Mouse (Mus musculus) thymus, postnatal 0 days (tissue): ENCODE results near the gene Tmem168. TPM values are rescaled to one million over a fixed set of nuclear protein-coding genes. Genes with fewer than 3 reads are reported as not detected.

Experiments
- DNase-seq: peaks from one replicate; pipeline ENCODE4 v3.0.0-alpha.2; 2015; ENCODE audit warnings: low spot score
- polyA plus RNA-seq: library from polyadenylated mRNA; unstranded; fragments of >200 nt; fragmentation: Nextera tagmentation; extraction: Ambion mirVana; gene quantifications from 2 replicates; pipeline ENCODE4 v1.2.1, GENCODE M21; 2015

Tmem168 gene
- polyA plus RNA-seq, 1 experiment from 2014 or later, result 31.8 TPM

DNA sequence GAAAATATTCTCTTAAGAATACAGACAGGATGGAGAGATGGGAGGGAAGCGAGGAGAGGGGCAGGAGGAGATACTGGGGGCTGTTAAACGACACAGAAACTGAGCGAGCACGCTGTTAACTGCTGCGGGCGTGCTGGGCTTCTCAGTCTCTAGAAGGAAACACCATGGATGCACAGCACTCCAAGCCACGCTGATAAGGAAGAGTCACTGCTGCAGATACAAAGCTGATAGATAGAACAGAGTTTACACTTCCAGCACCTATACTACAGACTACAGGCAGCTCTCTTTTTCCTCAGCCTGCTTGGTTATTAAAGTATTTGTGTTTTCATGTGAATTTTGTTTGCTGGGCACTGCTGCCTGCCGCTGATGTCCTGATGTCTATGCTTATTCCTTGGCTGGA lies 21.7 kb downstream of the Tmem168 start:
- DNase-seq, result no peak

DNA sequence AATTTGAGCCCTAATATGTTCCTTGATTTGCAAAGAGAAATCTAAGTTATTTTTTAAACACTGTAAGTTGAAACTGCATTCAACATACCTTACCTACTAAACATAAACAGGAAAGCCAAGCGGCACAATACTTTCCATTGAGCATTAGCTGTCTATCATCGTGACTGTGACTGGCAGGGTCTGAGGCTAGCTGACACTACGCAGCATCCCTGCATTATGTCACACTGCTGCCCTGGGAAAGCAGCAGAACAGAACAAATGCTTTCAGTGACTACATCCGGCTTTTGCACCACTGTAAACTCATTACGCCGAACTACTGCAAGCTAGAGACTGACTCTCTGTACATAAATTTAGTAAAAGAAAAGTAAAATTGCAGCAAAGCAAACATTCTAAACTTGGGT lies 23.1 kb downstream of the Tmem168 start:
- no peak for DNase-seq

DNA sequence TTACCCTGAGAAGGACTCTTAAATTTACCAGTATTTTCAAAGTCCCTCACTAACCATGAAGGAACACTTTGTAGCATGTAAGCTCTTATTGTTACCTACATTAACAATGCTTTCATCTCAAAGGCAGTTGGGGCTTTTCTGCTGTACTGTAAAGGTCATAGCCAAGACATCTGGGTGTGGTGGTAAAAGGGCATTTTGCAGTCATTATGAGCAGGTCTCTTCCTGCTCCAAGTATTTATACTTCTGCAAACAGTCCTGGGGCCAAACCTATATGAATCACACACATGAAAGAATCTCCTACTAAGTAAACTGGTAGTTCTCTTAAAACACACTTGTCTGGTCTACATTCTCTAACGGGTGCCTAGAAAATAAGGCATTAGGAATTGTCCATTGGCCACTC lies 25.8 kb downstream of the Tmem168 start:
- DNase-seq, result no peak

DNA sequence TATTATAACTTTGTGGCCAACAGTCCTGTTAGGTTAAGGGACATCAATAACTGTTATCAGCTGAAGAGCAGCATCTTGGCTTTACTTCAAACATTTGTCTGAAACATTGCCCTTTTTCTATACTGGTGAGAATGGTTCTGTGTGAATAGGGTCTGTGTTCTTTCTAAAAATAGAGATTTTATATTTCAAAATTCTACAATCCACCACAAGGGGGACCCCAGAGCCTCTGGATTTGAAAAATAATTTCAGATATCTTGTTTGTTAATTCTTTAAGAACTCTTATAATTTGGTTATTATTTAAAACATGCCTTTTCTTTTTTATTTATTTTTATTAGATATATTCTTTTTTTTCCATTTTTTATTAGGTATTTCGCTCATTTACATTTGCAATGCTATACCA lies 42.2 kb downstream of the Tmem168 start:
- peak; percentile 5 for DNase-seq

DNA sequence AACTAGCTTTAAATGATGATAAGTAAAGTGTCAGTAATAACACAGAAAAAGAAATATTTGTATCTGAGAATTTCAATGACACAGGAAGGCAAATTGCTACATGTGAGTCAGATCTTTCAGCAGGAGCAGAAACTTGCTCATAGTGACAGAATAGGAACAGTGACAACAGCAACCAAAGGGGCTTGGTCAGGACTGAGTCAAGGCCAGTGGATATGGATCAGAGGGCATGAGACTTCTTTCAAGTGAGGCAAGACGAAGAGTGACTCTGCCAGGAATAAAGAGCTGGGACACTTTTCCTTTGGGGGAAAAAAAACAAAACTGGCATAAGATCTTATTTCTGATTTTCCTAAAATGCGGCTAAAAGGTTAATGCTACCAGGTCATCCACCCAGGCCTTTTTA lies 52.6 kb downstream of the Tmem168 start:
- no peak for DNase-seq

DNA sequence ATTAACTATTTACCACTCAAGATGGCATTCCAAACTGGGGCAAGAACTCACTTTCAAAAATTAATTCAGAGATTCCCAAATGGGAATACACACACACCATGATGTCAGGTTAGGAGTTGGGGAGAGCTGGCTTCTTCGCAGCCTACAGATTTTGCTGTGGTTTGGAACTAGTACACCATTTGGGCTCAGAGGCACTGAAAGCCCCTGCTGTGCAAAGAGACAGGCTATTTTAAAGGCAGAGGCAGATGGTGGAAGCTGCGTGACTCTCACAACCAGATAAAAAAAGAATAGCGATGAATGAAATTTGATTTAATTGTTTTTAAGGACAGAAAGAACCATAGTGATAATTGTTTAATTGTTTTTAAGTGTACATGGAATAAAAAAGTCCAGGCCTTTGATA lies 66.1 kb downstream of the Tmem168 start:
- no peak for DNase-seq

DNA sequence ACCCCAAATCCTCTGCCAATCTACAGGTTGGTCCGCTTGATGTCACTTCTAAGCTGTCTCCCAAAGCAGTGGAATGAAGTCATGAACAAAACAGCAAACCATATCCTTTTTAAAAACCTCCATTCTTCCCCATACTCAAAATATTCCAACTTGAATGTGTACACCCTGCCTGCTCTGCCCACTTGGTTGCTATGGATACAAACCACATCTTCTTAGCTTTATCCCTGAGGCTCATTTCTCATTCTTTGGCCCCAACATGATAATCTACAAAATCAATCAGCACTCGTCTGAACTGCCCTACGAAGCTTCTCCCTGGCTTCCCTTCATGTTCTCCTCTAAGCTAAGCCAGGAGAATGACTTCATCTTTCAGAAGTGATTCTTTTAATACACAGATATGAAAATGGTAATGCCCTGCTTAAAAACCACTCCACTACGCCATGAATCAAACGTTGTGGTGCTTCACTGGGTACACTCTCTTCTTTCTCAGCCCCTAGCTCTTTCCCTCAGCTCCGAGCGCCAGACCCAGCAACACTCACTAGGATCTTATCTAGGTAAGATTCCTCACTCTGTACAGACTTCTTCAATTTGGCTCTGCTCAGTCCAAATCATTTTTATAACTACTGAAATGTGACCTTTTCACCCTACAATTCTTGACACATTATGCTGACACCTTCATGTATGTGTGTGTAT lies 70.5 kb downstream of the Tmem168 start:
- DNase-seq, result no peak

Other genes with a start within 250 kb of the Tmem168 start
- gene Bmt2, start 69.9 kb upstream of the Tmem168 start, polyA plus RNA-seq, result 8.6 and 11.6 TPM in 2 replicates
- 0.12 TPM in 1 of 2 replicates, not detected in the other for gene Gpr85, start 231.8 kb upstream of the Tmem168 start, polyA plus RNA-seq